In genomic region chr10:123076245-123077023, GRCm38 (mm10) we compare ENCODE assay signal across 8 mouse cellular contexts. TPM values are rescaled to one million over a fixed set of nuclear protein-coding genes. Genes with fewer than 3 reads are reported as not detected.
DNase-seq lines count a peak whose midpoint lies in the region; ATAC-seq lines count a peak whose summit lies in the region.

TSS of gene Mon2 (minus strand) at chr10:123076505.

- peak within 1 kb of the TSS; percentile 82 for H3K27ac ChIP-seq in hindbrain, embryonic 15.5 days (replicated peaks)

- under 1% methylated on average over 33 of the region's 58 CpGs for WGBS in hindbrain, embryonic 15.5 days

- peak within 1 kb of the TSS; percentile 54 for H3K4me3 ChIP-seq in hindbrain, embryonic 15.5 days

- ATAC-seq in hindbrain, embryonic 15.5 days (ENCODE audit: low FRiP score, low read depth) = peak; percentile 99

- peak within 1 kb of the TSS; percentile 73 for H3K4me2 ChIP-seq in hindbrain, embryonic 15.5 days

- DNase-seq in R1 (ENCODE audit: low read depth, low spot score) = peak; percentile 94
- peak; percentile 97 to 99 for DNase-seq in cerebellum, postnatal 25 days
- DNase-seq in frontal cortex, postnatal 36 days (ENCODE audit: low spot score in 2 of 2) = peak; percentile 95 to 98
- DNase-seq in left cerebral cortex, adult 11 months (ENCODE audit: low spot score) = peak; percentile 95
- peak; percentile 97 to 99 for DNase-seq in lung, postnatal 4 days
- peak; percentile 95 for DNase-seq in retina, postnatal 7 days (ENCODE audit: low read depth, low spot score)
- peak; percentile 95 for DNase-seq in urinary bladder, adult 2 months (ENCODE audit: low spot score)

- peaks cover 18% of the 10 kb centered on the region for H3K4me1 ChIP-seq in hindbrain, embryonic 15.5 days (replicated peaks)

- H3K27me3 ChIP-seq in hindbrain, embryonic 15.5 days = no peaks in the 10 kb centered on the region

- peaks cover 7% of the 10 kb centered on the region; the same call in 1 of the 2 replicates for H3K36me3 ChIP-seq in hindbrain, embryonic 15.5 days

- H3K9me3 ChIP-seq in hindbrain, embryonic 15.5 days = no peaks in the 10 kb centered on the region

- peak within 1 kb of the TSS; percentile 65 for H3K9ac ChIP-seq in hindbrain, embryonic 15.5 days

RNA-seq across cellular contexts. Expression of gene Mon2, which starts in this region (rescaled TPM):
- 24.0 and 26.1 TPM in 2 replicates for polyA plus RNA-seq in hindbrain, embryonic 15.5 days (2015; fragmentation: Nextera tagmentation; extraction: Ambion mirVana)
- polyA plus RNA-seq in urinary bladder, adult 2 months (2012; rRNA removed) = 52.9 and 58.2 TPM in 2 replicates

Comparison
In these comparisons a context has a peak if more than half of its experiments do, and no peak if none do; other contexts are left out.
1. Peak in every context shown above with its lines: DNase-seq, ATAC-seq, H3K4me3 ChIP-seq and H3K27ac ChIP-seq.